Mouse (Mus musculus) liver, embryonic 13.5 days (tissue): ENCODE data around the gene Pprc1. TPM values are rescaled to one million over a fixed set of nuclear protein-coding genes. Genes with fewer than 3 reads are reported as not detected.

Experiments
- ATAC-seq: fragments of 200-750 bp; cut with Nextera tagmentation; 2 replicates; pipeline ENCODE4 v1.8.0; 2017; ENCODE audit warnings: low read depth, mild to moderate bottlenecking, moderate number of reproducible peaks, moderate library complexity
- DNase-seq: peaks from one replicate; pipeline ENCODE4 v3.0.0; 2022
- H3K27ac ChIP-seq: fragments of 300-500 bp; sonication (generic); 2 replicates; pipeline ENCODE4 v1.5.1; 2015; ENCODE audit warnings: moderate library complexity, mild to moderate bottlenecking, inconsistent platforms
- H3K27me3 ChIP-seq: fragments of 300-500 bp; sonication (generic); 2 replicates; pipeline ENCODE4 v1.6.1; 2015; ENCODE audit warnings: mild to moderate bottlenecking, inconsistent platforms
- H3K36me3 ChIP-seq: fragments of 300-500 bp; sonication (generic); 2 replicates; pipeline ENCODE4 v1.6.1; 2015; ENCODE audit warnings: mild to moderate bottlenecking, inconsistent platforms
- H3K4me1 ChIP-seq: fragments of 300-500 bp; sonication (generic); replicated peaks from 2 replicates; pipeline ENCODE4 v1.6.1; 2015; ENCODE audit warnings: inconsistent platforms
- H3K4me2 ChIP-seq: fragments of 300-500 bp; sonication (generic); 2 replicates; pipeline ENCODE4 v1.6.1; 2015; ENCODE audit warnings: inconsistent platforms, mild to moderate bottlenecking, moderate library complexity
- H3K4me3 ChIP-seq: fragments of 300-500 bp; sonication (generic); replicated peaks from 2 replicates; pipeline ENCODE4 v1.5.1; 2015; ENCODE audit warnings: mild to moderate bottlenecking, inconsistent platforms
- H3K9ac ChIP-seq: fragments of 300-500 bp; sonication (generic); 2 replicates; pipeline ENCODE4 v1.6.1; 2015; ENCODE audit warnings: mild to moderate bottlenecking, inconsistent platforms
- H3K9me3 ChIP-seq: fragments of 300-500 bp; sonication (generic); replicated peaks from 2 replicates; pipeline ENCODE4 v1.6.1; 2016; ENCODE audit warnings: inconsistent platforms
- WGBS: fragments of 180-500 bp; shearing (Covaris S2); methylation state at CpG from one replicate; pipeline ENCODE4 v1.1.7; 2015; ENCODE audit not compliant: insufficient replicate concordance; 5-methylcytosine and 5-hydroxymethylcytosine counted together
- polyA plus RNA-seq: library from polyadenylated mRNA; unstranded; fragments of >200 nt; fragmentation: Nextera tagmentation; extraction: Ambion mirVana; gene quantifications from 2 replicates; pipeline ENCODE4 v1.2.1, GENCODE M21; 2015

Gene Pprc1
- polyA plus RNA-seq, 1 experiment from 2014 or later: 19.5 TPM

DNA sequence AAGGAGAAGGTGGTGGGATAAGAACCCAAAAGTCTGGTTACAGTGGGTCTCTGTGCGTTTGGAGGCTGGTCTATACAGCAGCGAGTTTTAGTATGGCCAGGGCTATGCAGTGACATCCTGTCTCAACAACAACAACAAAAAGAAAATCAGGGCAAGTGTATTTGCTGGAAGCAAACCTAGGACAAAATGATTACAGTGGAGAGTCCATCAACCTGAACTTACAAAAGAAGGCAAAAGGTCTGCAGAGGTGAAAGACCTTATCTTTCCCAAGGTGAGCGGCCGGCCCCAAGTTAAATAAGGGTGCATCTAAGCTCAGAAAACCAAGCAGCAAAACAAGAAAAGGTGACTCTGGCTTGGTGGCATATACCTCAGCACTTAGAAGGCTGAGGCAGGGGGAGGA lies 47.0 kb downstream of the Pprc1 start:
- H3K36me3 ChIP-seq: no peaks in the 10 kb centered on the region
- no peak overlapping the region for H3K27ac ChIP-seq
- DNase-seq: no peak

DNA sequence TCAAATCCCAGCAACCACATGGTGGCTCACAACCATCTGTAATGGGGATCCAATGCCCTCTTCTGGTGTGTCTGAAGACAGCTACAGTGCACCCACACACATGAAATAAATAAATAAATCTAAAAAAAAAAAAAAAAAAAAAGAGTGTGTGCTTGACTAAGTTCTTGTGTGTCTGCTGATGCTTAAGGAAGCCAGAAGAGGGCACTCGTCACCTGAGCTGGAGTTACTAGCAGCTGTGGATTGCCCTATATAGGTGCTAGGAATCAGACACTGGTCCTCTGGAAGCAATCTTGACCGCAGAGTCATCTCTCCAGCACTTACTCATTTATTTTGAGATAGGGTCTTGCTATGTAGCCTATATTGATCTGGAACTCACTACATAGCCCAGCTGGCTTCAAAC lies 49.5 kb downstream of the Pprc1 start:
- no peaks in the 10 kb centered on the region for H3K27me3 ChIP-seq
- H3K4me2 ChIP-seq: no peak overlapping the region
- WGBS: 88% methylated on average over 2 of the region's 2 CpGs
- no peak overlapping the region for H3K27ac ChIP-seq
- no peaks in the 10 kb centered on the region; the same call in 1 of the 2 replicates for H3K9me3 ChIP-seq
- H3K4me1 ChIP-seq: no peaks in the 10 kb centered on the region
- no peak for DNase-seq
- ATAC-seq: no peak
- H3K36me3 ChIP-seq: no peaks in the 10 kb centered on the region
- no peak overlapping the region for H3K4me3 ChIP-seq
- H3K9ac ChIP-seq: no peak overlapping the region

More for the DNA sequence above, 47.0 kb downstream of the Pprc1 start:
- no peak overlapping the region for H3K4me3 ChIP-seq
- no peak overlapping the region for H3K9ac ChIP-seq
- H3K4me1 ChIP-seq: peaks cover 10% of the 10 kb centered on the region; the same call in 1 of the 2 replicates
- H3K27me3 ChIP-seq: no peaks in the 10 kb centered on the region
- H3K4me2 ChIP-seq: no peak overlapping the region
- ATAC-seq: no peak
- 74% methylated on average over 4 of the region's 4 CpGs for WGBS
- H3K9me3 ChIP-seq: no peaks in the 10 kb centered on the region; the same call in 1 of the 2 replicates

DNA sequence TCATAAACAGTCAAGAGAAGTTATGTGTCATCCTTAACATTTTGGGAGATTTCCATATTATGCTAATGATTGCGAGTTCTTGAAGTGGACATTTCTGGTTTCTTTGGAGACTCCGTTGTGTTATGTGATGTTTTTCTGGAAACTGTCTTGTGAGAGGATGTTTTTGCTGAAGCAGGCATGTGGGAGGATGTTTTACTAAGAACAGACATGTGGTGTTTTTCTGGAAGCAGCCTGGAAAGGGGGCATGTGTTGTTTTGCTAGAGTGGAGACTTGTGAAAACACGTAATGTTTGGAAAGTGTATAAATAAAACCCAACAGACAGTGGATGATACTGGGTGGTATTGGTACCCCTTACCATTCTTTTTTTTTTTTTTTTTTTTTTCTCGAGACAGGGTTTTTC lies 50.6 kb downstream of the Pprc1 start:
- no peak overlapping the region for H3K4me3 ChIP-seq
- H3K9ac ChIP-seq: no peak overlapping the region
- WGBS: 68% methylated on average over 4 of the region's 4 CpGs
- DNase-seq (no peak), ATAC-seq (no peak)
- no peaks in the 10 kb centered on the region for H3K27me3 ChIP-seq
- H3K36me3 ChIP-seq: no peaks in the 10 kb centered on the region
- H3K9me3 ChIP-seq: no peaks in the 10 kb centered on the region; the same call in 1 of the 2 replicates
- no peak overlapping the region for H3K4me2 ChIP-seq
- H3K4me1 ChIP-seq: no peaks in the 10 kb centered on the region
- H3K27ac ChIP-seq: no peak overlapping the region

DNA sequence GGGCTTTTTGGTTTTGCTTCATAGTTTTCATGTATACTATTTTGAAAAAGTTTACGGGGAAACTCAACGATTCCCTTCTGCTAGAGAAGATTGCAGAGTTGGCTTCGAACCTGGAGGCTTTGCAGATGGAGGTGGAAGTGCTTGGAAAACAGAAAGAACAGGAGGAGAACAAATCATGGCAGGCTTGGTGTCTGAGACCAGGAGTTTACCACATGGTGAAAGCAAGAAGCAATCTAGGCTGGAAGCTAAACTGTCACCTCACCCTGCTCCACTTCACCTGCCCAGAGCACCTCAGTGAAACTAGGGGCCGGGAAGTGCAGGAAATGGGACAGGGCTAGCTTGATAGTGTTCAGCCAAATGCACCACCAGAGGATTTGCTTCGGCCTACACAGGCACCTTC lies 51.7 kb downstream of the Pprc1 start:
- no peak overlapping the region for H3K27ac ChIP-seq
- no peak overlapping the region for H3K4me2 ChIP-seq
- no peaks in the 10 kb centered on the region for H3K4me1 ChIP-seq
- no peaks in the 10 kb centered on the region for H3K36me3 ChIP-seq
- no peak for ATAC-seq
- WGBS: 65% methylated on average over 5 of the region's 5 CpGs
- H3K27me3 ChIP-seq: no peaks in the 10 kb centered on the region
- no peaks in the 10 kb centered on the region; the same call in 1 of the 2 replicates for H3K9me3 ChIP-seq
- no peak overlapping the region for H3K4me3 ChIP-seq
- DNase-seq: no peak
- H3K9ac ChIP-seq: no peak overlapping the region

DNA sequence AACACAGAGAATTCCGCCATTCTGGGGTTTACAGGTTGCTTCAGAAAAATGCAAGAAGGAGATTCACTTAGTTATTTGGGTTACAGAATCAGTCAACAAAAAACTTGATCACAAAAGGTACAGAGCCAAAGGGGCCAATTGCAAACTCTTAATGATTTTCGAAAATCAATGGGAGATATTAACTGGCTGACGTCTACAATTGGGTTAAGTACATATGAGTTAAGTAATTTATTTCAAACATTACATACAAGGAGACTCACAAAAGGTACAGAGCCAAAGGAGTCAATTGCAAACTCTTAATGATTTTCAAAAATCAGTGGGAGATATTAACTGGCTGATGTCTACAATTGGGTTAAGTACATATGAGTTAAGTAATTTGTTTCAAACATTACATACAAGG lies 54.9 kb downstream of the Pprc1 start:
- no peak overlapping the region for H3K4me3 ChIP-seq
- H3K9ac ChIP-seq: no peak overlapping the region
- no peak overlapping the region for H3K4me2 ChIP-seq
- no peaks in the 10 kb centered on the region for H3K9me3 ChIP-seq
- no peak overlapping the region for H3K27ac ChIP-seq
- DNase-seq (no peak), ATAC-seq (no peak)
- WGBS: 74% methylated on average over 3 of the region's 3 CpGs
- no peaks in the 10 kb centered on the region for H3K27me3 ChIP-seq
- H3K4me1 ChIP-seq: no peaks in the 10 kb centered on the region
- no peaks in the 10 kb centered on the region for H3K36me3 ChIP-seq

DNA sequence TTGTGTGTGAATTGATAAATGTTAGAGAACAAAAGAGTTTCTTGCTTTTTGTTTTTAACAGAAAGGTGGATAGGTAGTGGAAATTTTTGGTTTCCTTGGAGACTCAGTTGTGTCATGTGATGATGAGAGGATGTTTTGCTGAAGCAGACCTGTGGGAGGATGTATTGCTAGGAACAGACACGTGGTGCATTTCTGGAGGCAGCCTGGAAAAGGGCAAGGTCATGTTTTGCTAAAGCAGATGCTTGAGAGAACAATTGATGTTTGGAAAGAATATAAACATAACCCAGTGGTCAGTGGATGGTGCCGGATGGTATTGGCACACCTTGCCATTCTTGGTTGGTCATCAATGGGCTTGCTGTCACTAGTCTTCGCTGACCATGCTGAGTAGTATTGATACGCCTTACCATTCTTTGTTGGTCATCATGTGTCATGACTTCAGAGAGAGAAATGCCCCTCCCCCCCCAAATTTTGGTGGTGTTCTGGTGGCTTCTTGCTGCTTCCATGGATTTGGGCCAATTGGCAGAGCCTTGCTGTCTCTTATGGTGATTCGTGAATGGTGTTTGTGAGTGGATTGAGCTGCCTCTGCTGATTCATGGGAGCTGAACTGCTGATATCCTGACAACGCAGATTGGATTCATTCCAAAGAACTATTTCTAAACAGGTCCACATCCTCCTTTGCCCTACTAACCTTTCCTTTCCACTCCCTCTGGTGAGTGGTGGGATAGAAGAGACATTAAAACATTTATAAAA lies 58.9 kb downstream of the Pprc1 start:
- no peak overlapping the region for H3K9ac ChIP-seq
- H3K4me3 ChIP-seq: no peak overlapping the region
- ATAC-seq: no peak
- no peaks in the 10 kb centered on the region for H3K9me3 ChIP-seq
- H3K4me1 ChIP-seq: no peaks in the 10 kb centered on the region
- no peak overlapping the region for H3K4me2 ChIP-seq
- H3K27me3 ChIP-seq: no peaks in the 10 kb centered on the region
- no peak overlapping the region for H3K27ac ChIP-seq
- no peaks in the 10 kb centered on the region for H3K36me3 ChIP-seq
- 68% methylated on average over 6 of the region's 6 CpGs for WGBS
- DNase-seq: no peak

DNA sequence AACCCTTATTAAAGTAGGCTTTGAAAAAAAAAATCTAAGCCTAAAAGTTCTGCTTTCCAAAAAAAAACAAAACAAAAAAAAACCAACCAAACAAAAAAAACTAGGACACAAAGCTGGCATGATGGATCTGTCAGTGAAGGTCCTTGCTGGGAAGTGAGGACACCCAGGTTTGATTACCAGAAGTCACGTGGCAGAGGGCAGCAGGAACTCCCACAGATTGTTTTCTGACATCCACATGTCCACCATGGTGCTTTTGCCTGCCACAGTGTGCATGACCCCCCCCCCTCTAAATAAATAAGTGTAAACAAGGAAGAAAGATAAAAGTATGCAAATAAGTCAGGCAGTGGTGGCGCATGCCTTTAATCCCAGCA lies 59.5 kb downstream of the Pprc1 start:
- H3K27me3 ChIP-seq: no peaks in the 10 kb centered on the region
- H3K4me3 ChIP-seq: no peak overlapping the region
- H3K9ac ChIP-seq: no peak overlapping the region
- H3K27ac ChIP-seq: no peak overlapping the region
- H3K36me3 ChIP-seq: no peaks in the 10 kb centered on the region
- H3K4me2 ChIP-seq: no peak overlapping the region
- DNase-seq (no peak), ATAC-seq (no peak)
- no peaks in the 10 kb centered on the region for H3K9me3 ChIP-seq
- 62% methylated on average over 2 of the region's 2 CpGs for WGBS
- no peaks in the 10 kb centered on the region for H3K4me1 ChIP-seq

DNA sequence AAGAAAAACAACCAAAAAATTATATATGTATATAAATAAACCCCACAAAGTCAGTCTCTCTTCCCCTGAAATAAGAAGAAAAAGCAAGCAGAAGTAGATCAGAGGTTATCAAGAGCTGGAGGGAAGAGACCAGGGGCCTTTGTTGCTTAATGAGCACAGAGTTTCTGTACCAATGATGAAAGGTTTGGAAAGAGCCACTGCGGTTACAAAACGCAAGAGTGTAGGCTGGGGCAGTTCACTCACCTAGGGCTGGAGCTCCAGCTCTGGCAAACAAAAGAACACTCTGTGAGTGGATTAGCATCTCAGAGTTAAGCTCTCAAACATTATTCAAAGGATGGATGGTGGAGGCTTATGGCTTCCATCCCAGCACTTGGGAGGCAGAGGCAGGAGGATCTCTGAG lies 65.5 kb downstream of the Pprc1 start:
- WGBS: 71% methylated on average over 2 of the region's 2 CpGs
- Histone ChIP-seq H3K9ac (no peak overlapping the region), H3K27ac (no peak overlapping the region), H3K27me3 (no peaks in the 10 kb centered on the region), H3K4me3 (no peak overlapping the region), H3K36me3 (no peaks in the 10 kb centered on the region), H3K9me3 (no peaks in the 10 kb centered on the region), H3K4me2 (no peak overlapping the region), H3K4me1 (0 out of 2 replicates have a peak, but pooled peaks cover 3% of the 10 kb centered on the region)
- no peak for DNase-seq
- ATAC-seq: no peak

DNA sequence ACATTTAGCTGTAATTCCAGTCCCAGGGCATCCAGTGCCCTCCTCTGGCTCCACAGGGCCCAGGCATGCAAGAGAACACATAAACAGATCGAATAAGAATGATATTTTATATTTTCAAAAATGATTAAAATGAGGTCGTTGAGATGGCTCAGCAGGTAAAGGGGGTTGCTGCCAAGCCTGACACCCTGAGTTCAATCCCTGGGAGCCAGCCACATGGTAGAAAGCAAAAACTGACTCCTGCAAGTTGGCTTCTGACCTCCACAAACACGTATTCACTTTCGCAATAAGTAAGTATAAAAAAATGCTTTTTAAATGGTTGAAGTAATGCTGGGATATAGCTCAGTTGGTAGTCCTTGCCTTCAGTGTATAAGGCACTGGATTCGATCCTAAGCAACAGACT lies 66.1 kb downstream of the Pprc1 start:
- no peak overlapping the region for H3K27ac ChIP-seq

DNA sequence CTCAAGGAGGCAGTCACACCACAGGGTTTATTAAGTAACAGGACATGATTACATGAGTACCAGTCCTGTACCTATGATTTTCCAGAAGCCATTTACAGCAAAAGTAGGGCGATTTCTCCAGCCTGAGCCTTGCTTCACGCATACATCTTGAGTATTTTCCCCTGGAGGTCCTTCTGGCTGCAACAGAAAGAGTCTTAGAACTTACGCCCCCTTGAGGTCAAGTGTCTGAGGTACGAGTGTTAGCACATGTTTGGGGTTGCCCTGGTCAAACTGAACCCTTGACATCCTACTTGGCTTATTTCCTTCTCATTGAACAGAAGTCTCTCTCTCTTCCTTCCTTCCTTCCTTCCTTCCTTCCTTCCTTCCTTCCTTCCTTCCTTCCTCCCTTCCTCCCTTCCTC lies 69.9 kb downstream of the Pprc1 start:
- no peaks in the 10 kb centered on the region for H3K36me3 ChIP-seq
- peaks cover 10% of the 10 kb centered on the region for H3K4me1 ChIP-seq
- WGBS: 49% methylated on average over 4 of the region's 4 CpGs
- H3K27ac ChIP-seq: no peak overlapping the region
- H3K9ac ChIP-seq: no peak overlapping the region
- H3K4me3 ChIP-seq: no peak overlapping the region
- DNase-seq: no peak
- H3K4me2 ChIP-seq: no peak overlapping the region
- no peak for ATAC-seq
- H3K27me3 ChIP-seq: no peaks in the 10 kb centered on the region
- H3K9me3 ChIP-seq: no peaks in the 10 kb centered on the region

More for the DNA sequence above, 66.1 kb downstream of the Pprc1 start:
- 67% methylated on average over 5 of the region's 5 CpGs for WGBS
- H3K36me3 ChIP-seq: no peaks in the 10 kb centered on the region
- ATAC-seq (no peak), DNase-seq (no peak)
- no peak overlapping the region for H3K4me2 ChIP-seq
- no peaks in the 10 kb centered on the region for H3K9me3 ChIP-seq
- no peak overlapping the region for H3K9ac ChIP-seq
- 0 out of 2 replicates have a peak, but pooled peaks cover 3% of the 10 kb centered on the region for H3K4me1 ChIP-seq
- H3K27me3 ChIP-seq: no peaks in the 10 kb centered on the region
- no peak overlapping the region for H3K4me3 ChIP-seq

DNA sequence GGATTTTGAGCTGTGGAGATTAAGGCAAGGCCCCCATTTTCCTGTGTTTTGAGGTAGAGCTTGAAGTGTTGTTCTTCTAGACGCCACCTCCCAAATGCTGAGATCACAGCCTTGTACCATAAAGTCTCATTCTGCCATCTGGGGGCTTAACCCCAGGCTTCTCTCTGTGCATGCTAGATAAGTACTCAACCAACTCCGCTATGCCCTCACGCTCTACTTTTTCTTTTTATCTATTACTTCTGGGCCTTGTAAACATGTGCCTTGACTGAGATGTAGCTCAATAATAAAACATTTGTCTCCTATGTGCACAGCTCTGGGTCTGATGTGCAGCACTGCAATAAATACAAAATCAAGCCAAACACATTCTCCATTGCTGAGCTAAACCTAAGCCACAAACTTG lies 74.8 kb downstream of the Pprc1 start:
- Histone ChIP-seq H3K4me3 (no peak overlapping the region), H3K4me1 (peaks cover 11% of the 10 kb centered on the region), H3K9ac (no peak overlapping the region), H3K27ac (no peak overlapping the region), H3K36me3 (no peaks in the 10 kb centered on the region), H3K27me3 (no peaks in the 10 kb centered on the region), H3K9me3 (no peaks in the 10 kb centered on the region), H3K4me2 (no peak overlapping the region)
- DNase-seq (peak; percentile 8), ATAC-seq (peak; percentile 89)
- 23% methylated on average over 3 of the region's 3 CpGs for WGBS

DNA sequence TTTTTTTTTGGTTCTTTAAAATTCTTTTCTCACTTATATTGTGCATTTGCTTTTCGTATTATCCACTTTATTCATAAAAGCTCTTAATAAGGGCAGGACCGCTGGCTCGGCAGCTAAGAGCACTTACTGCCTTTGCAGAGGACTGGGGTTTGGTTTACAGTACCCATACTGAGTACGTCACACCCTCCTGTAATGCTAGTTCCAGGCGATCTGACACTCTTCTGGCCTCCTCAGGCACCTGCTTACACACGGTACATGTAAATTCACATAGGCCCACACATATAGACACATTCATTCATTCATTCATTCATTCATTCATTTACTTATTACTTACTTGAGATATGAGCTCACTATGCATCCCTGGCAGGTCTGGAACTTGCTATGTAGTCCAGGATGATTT lies 76.2 kb downstream of the Pprc1 start:
- Histone ChIP-seq H3K4me1 (peaks cover 11% of the 10 kb centered on the region), H3K4me3 (no peak overlapping the region), H3K27me3 (no peaks in the 10 kb centered on the region), H3K9me3 (no peaks in the 10 kb centered on the region), H3K36me3 (no peaks in the 10 kb centered on the region), H3K27ac (no peak overlapping the region), H3K9ac (no peak overlapping the region), H3K4me2 (no peak overlapping the region)
- ATAC-seq (no peak), DNase-seq (no peak)
- 64% methylated on average over 6 of the region's 6 CpGs for WGBS
